Mouse (Mus musculus): ENCODE data around the gene Zfp945. TPM values are rescaled to one million over a fixed set of nuclear protein-coding genes. Genes with fewer than 3 reads are reported as not detected.
"Not testable (repeated sequence)": the region's sequence is repeated elsewhere in the genome, so short reads cannot be mapped to it uniquely, and the experiment has no call there.

The Zfp945 gene
- polyA plus RNA-seq (2012; rRNA removed): 8.3 and 9.1 TPM in 2 replicates

DNA sequence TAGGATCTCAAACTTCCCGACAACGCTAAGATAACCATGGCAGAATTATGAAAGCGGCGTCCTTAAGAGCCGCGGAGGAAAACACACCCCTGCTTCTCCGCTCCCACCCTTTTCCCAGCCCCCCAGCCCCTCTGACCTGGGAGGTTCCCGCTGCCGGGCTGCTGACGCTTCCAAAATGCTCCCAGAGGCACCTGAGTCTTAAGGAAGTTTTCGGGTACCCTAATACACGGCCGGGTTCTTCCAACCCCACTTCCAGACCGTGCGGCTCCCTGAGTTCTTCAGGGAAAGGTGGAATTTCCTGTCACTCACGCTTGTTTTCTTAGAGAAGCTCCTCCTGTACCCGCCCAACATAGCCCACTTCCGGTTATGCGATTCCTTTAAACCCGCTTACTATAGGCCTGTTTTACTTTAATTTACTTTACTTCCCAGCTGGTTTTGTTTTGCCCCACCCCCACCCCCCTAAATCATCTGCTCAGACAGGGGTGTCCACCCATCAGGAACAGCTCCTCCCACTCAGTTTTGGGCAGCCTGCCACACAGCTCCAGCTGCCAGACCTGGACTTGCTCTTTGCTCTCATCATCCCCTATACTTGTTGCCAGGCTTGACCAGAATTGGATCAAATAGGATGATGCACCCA, at the start of gene Zfp945:
TSS of gene Zfp945 (minus strand) at position 290 of the 637 bp plus-strand sequence.
- peak; percentile 23 to 74 for DNase-seq (ENCODE audit: extremely low spot score in 1 of 2, low spot score in 1 of 2)

DNA sequence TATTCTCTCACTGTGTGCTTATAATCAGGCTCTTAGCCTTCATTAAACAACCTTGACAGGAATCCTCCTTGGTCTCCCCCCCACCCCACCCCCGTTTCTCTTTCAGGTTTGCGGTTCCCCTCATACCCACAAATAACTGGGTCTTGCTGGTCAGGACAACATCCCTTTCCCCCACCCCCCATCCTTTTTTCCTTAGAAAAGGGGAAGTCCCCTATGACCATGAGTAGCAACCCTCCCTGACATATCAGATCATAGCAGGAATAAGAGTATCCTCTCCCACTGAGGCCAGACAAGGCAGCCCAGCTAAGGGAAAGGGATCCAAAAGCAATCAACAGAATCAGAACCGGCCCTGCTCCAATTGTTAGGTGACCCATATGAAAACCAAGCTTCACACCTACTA, 21.4 kb upstream of the Zfp945 start:
- no peak for DNase-seq (ENCODE audit: extremely low spot score in 1 of 2, low spot score in 1 of 2)

DNA sequence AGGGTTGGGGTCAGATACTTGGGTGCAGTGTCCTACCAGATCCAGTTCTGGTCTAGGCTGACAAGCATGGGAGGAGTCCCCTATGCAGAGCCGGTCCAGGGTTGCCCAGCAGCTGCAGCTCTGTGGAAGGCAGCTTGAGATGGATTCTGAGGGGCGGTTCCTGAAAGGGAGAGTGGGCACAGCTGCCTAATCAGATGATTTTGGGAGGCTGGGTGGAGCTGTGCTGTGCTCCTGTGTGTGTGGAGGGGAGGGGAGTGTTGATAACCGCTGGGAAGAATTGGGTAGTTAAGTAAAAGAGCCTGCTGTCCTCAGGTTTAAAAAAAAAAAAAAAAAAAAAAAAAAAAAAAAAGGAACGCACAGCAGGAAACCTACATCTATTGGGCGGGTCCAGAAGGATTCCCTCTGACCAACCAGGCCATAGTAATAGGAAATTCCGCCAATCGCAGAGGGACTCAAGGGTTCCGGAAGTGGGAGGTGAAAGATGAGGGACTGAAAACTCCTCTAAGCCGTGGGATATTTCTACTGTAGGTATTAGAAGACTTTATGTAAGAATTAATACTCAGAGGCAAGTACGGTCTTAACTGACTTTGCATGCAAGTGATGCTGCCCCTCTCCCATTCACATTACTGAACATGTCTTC, 17.2 kb upstream of the Zfp945 start:
- DNase-seq (ENCODE audit: extremely low spot score in 1 of 2, low spot score in 1 of 2): no peak

DNA sequence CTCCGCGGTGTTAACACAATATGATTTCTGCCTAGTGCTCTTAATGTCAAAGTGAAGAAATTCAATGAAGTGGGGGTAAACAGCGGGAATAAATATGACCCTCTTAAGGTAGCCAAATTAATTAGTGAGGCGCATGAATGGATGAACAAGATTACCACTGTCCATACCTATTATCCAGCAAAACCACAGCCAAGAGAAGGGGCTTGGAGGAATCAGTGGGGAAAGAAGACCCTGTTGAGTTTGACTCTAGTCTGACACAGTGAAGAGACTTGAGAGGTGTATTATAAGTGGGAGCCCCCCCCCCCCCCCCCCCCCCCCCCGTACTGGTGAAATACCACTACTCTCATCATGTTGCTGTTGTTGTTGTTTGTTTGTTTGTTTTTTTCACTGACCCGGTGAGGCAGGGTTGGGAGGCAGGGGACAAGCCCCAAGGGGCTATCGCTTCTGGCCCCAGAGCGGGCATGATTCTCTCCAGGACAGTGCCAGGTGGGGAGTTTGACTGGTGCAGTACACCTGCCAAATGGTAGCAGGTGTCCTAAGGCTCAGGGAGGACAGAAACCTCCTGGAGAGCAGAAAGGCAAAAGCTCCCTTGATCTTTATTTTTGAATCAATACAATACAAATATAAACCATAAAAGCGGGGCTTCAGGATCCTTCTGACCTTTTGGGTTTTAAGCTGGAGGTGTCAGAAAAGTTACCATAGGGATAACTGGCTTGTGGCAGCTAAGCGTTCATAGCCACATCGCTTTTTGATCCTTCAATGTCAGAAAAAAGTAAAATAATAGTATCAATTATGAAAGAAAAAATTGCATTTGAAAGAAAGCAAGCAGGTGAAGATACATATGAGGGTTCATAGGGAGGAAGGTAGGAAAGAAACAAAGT, 10.7 kb upstream of the Zfp945 start:
- no peak for DNase-seq (ENCODE audit: extremely low spot score in 1 of 2, low spot score in 1 of 2)

DNA sequence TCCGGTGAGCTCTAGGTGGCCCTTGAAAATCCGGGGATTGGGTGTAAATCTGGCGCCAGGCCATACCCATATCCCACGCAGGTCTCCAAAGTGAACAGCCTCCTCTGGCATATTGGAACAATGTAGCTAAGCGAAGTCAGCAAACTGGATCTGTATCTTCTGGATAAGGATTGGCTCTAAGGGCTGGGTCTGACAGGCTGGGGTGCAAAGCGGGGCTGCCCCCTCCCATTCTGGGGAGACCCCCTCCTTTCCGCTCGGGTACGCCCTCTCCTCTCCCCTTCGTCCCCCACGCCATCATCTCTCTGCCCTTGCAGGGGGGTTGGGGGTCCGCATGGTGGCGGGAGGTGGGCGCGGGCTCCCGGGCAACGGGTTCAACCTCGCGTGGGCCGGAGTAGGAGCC, 9.4 kb upstream of the Zfp945 start:
- DNase-seq (ENCODE audit: extremely low spot score in 1 of 2, low spot score in 1 of 2): no peak

DNA sequence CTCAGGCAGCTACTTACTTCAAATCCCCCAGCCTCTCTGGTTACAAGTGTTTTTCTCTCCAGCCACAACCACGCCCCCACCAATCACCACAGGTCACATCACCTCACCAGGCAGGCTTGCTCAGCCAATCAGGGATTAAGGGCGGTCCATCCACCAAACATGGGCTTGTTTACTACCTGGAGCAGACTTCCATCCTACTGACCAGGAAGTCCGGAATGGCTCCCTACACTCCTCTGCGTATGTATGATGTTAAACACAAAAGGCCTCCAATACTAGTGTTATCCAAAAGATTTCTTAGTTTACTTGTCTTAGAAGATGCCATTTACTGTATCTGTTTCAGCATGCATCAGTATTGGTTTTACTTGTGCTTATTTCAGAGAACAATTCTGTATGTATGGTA, 8.6 kb upstream of the Zfp945 start:
- DNase-seq (ENCODE audit: extremely low spot score in 1 of 2, low spot score in 1 of 2): not testable (repeated sequence)

DNA sequence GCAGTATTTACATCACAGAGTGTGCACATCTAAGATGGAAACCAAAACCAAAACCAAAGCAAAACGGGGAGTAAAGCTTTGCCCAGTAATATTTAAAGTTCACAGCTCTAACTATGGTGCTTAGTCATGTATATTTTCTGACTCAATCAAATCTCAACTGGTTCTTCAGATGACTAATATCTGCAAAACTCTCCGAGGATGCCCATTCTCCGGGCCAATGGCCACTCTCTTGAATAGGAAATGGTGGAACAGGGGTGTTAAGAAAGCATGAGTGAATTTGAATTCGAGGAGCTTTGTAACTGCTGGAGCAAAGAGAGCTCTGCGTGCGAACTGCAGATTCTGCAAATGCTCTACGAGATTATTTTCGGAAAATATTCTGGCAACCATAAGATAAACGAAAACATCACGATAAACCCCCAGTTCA, 501 bp downstream of the Zfp945 start:
- DNase-seq (ENCODE audit: extremely low spot score in 1 of 2, low spot score in 1 of 2): no peak

DNA sequence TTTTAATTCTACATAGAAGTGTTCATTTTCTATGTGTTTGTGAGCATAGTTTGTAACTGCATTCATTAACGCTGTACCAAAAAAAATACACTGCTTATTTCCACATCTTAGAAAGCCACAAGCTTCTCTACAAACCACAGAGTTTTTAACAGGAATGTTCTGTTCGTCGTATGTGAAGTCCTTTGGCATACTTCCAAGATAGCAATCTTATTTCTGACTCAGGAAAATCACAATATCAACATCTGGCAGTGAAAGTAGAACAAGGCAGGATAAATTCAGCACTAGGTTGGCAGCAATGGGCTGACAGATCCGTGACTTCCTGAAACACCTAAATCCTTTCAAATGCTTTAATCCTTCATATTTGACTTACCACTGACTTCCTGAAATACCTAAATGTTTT, 45.8 kb downstream of the Zfp945 start:
- no peak for DNase-seq (ENCODE audit: extremely low spot score in 1 of 2, low spot score in 1 of 2)

DNA sequence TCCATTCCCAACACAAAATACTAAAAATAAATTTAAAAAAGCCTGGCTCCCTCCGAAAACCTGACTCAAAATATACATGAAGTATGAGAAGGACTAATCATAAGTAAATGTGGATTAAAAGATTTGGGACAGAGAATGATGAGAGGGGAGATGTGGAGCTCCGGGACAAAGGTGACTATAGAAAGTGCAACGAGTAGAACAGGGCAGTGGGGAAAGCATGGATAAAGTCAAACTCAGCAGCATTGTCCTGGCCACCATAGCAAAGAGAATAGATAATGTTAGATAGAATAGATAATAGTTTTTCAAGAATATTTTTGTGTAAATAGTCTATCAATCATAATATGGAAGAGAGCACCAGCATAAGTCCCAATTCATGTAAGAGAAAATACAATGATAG, 48.7 kb downstream of the Zfp945 start:
- DNase-seq (ENCODE audit: extremely low spot score in 1 of 2, low spot score in 1 of 2): no peak

DNA sequence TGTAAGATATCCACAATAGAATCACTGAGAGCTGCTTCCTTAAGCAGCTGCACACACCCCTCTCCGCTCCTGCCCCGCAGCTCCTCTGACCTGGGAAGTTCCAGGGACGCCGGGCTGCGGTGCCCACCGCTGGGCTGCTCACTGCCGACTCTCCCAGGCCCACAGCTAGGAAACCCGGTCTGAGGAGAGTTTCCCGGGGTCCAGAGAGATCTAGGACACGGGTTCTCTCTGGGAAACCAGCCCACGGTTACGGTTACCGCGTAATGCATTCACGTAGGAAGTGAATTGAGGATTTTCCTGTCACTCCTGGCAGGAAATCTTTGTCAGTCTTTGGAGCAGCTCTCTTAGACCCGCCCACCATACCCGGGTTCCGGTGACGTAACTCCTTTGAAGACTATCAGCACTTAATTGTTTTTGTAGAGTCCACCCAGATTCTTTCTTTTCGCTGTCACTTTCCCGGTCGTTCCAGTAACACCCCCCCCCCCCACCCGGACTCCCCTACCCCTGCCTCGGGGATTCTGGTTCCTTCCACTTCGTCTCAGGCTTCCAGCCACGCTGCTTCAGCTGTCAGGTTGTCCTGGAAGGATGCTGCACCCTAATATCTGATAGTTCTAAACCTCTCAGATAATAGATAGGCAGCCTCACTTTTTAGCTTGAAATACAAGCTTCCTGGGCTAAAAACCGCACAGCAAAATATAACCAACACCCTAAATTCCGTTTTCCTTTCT, 49.3 kb downstream of the Zfp945 start:
- DNase-seq (ENCODE audit: extremely low spot score in 1 of 2, low spot score in 1 of 2): peak; percentile 62 to 85

DNA sequence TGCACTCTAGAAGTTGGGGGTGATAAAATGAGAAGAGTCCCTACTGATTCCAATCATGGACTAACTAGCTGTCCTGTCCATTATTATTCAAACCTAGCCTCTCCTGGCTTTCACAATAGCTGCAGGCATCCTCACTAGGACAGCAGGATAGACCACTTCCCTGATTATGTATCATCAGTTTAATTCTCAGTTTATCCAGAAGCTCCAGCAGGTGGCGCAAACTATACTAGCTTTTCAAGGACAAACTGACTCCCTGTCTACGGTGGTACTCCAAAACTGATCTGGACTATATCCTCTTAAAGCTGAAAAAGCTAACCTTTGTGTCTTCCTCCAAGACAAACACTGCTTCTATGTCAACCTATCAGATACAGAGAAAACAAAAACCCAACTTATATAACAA, 67.2 kb downstream of the Zfp945 start:
- DNase-seq (ENCODE audit: extremely low spot score in 1 of 2, low spot score in 1 of 2): no peak

Other genes with a start within 250 kb of the Zfp945 start
- not detected in 2 replicates for gene Vmn2r113, start 75.8 kb upstream of the Zfp945 start, polyA plus RNA-seq (2012; rRNA removed)
- gene Vmn2r-ps130, start 194.0 kb upstream of the Zfp945 start, polyA plus RNA-seq (2012; rRNA removed): not detected in 2 replicates

Measured in frontal cortex, adult 2 months (tissue).